Mouse (Mus musculus) mouse embryonic stem cell (cell line): ENCODE results near the gene Tmem230.

ENCODE experiments used
- in situ Hi-C, 2 experiments: fragments of 300-500 bp; cut with MboI; formaldehyde crosslinking; loops; 1 replicate in 1 of 2; 3 replicates in 1 of 2; pipeline ENCODE4 v1.14.3; 2019 to 2020; ENCODE audit warnings: low sequenced_read_pairs in 2 of 2, low pct_unique_long_range_greater_than_20kb in 1 of 2, mixed read lengths in 1 of 2; ENCODE audit not compliant: unreplicated experiment in 1 of 2

Tmem230 gene

GRCm38 (mm10) chr2:132278273-132278853 is 30.8 kb upstream of the Tmem230 start:
- in situ Hi-C loops: no loop called here

- in situ Hi-C loops: no loop called here
Measured at GRCm38 (mm10) chr2:132276249-132276648, 28.6 kb upstream of the Tmem230 start.

- in situ Hi-C loops: no loop called here
Measured at GRCm38 (mm10) chr2:132275527-132275926, 27.9 kb upstream of the Tmem230 start.

GRCm38 (mm10) chr2:132272694-132273389 is 25.2 kb upstream of the Tmem230 start:
- in situ Hi-C loops: no loop called here

GRCm38 (mm10) chr2:132270331-132270951 is 22.8 kb upstream of the Tmem230 start:
- in situ Hi-C loops: no loop called here

- in situ Hi-C loops: no loop called here
Measured at GRCm38 (mm10) chr2:132269217-132269616, 21.6 kb upstream of the Tmem230 start.

GRCm38 (mm10) chr2:132266086-132266485 is 18.5 kb upstream of the Tmem230 start:
- in situ Hi-C loops: no loop called here

- in situ Hi-C loops: no loop called here
Measured at GRCm38 (mm10) chr2:132265196-132265595, 17.6 kb upstream of the Tmem230 start.

- in situ Hi-C loops: no loop called here
Measured at GRCm38 (mm10) chr2:132264266-132264710, 16.7 kb upstream of the Tmem230 start.

GRCm38 (mm10) chr2:132263421-132264265 is 16.0 kb upstream of the Tmem230 start:
- in situ Hi-C loops: no loop called here

- in situ Hi-C loops: no loop called here
Measured at GRCm38 (mm10) chr2:132262879-132263398, 15.3 kb upstream of the Tmem230 start, which contains the start of gene Cds2. Gene Cds2, plus strand, starts transcription at chr2:132263148.

GRCm38 (mm10) chr2:132262175-132262574 is 14.6 kb upstream of the Tmem230 start:
- in situ Hi-C loops: no loop called here

- in situ Hi-C loops: no loop called here
Measured at GRCm38 (mm10) chr2:132260601-132261000, 13.0 kb upstream of the Tmem230 start.

- in situ Hi-C loops: no loop called here
Measured at GRCm38 (mm10) chr2:132257350-132258068, 9.9 kb upstream of the Tmem230 start.

- in situ Hi-C loops: no loop called here
Measured at GRCm38 (mm10) chr2:132253603-132254002, 6.0 kb upstream of the Tmem230 start.

- in situ Hi-C loops: no loop called here
Measured at GRCm38 (mm10) chr2:132252542-132253528, 5.2 kb upstream of the Tmem230 start, which contains the start of gene Pcna. Gene Pcna, minus strand, starts transcription at chr2:132253314.

GRCm38 (mm10) chr2:132251911-132252310 is 4.3 kb upstream of the Tmem230 start:
- in situ Hi-C loops: no loop called here
